11 mouse cellular contexts compared by ENCODE assay signal in genomic region chr7:118256740-118257139, GRCm38 (mm10).
"Had no signal": no experiment of that assay in that cellular context is flagged by ENCODE, and none has a peak within 500 bp of the region (broad histone marks: within the 10 kb centered on the region; RNA-seq: fewer than 3 reads in every experiment).

No protein-coding gene starts in this region.

- H3K36me3 ChIP-seq: limb, embryonic 13.5 days; liver, embryonic 13.5 days; midbrain, embryonic 13.5 days; stomach, embryonic 15.5 days had no signal

- H3K27ac ChIP-seq: limb, embryonic 13.5 days; liver, embryonic 13.5 days; midbrain, embryonic 13.5 days; stomach, embryonic 15.5 days had no signal

- DNase-seq: kidney, postnatal 10 days; kidney, postnatal 4 days; left cerebral cortex, postnatal 4 days; liver, embryonic 13.5 days; lung, adult 18-20 months; lung, postnatal 36 days; right cerebral cortex, postnatal 14 days had no signal

- H3K4me2 ChIP-seq: limb, embryonic 13.5 days; liver, embryonic 13.5 days; midbrain, embryonic 13.5 days; stomach, embryonic 15.5 days had no signal

- H3K9me3 ChIP-seq: limb, embryonic 13.5 days; liver, embryonic 13.5 days; midbrain, embryonic 13.5 days; stomach, embryonic 15.5 days had no signal

- H3K9ac ChIP-seq: limb, embryonic 13.5 days; liver, embryonic 13.5 days; midbrain, embryonic 13.5 days; stomach, embryonic 15.5 days had no signal

- H3K4me3 ChIP-seq: layer of hippocampus, adult 2 months; limb, embryonic 13.5 days; liver, embryonic 13.5 days; midbrain, embryonic 13.5 days; stomach, embryonic 15.5 days had no signal

- ATAC-seq: midbrain, embryonic 13.5 days had no signal

- H3K27me3 ChIP-seq: limb, embryonic 13.5 days; liver, embryonic 13.5 days; midbrain, embryonic 13.5 days; stomach, embryonic 15.5 days had no signal
